Mouse (Mus musculus) adipose tissue, adult 10 weeks (tissue): Measurements from ENCODE around the gene Hacd2. TPM values are rescaled to one million over a fixed set of nuclear protein-coding genes. Genes with fewer than 3 reads are reported as not detected.

Experiments used
- polyA plus RNA-seq: library from polyadenylated mRNA; stranded (reverse); fragments of 350-450 nt; fragmentation: Illumina TruSeq; extraction: RNeasy Lipid Tissue Mini Kit (QIAGEN cat#74804); gene quantifications from one replicate; pipeline ENCODE4 v1.2.3, GENCODE M21; 2014; ENCODE audit warnings: low read depth, low replicate concordance

Hacd2 gene
- 169 TPM for polyA plus RNA-seq

GRCm38 (mm10) chr16:35022242-35023137 lies at the start of gene Hacd2:
Hacd2 (plus strand) TSS chr16:35022428.

GRCm38 (mm10) chr16:35154641-35155390 lies 132.6 kb downstream of the Hacd2 start, which contains the start of gene Adcy5:
Adcy5 (plus strand) TSS chr16:35154877.

Other genes starting within 250 kb of the Hacd2 start
- gene Adcy5, start 132.4 kb downstream of the Hacd2 start, polyA plus RNA-seq, result 27.3 TPM